Comparison of ENCODE assay signal across 24 mouse cellular contexts in genomic region chr13:9457420-9458308, GRCm38 (mm10).
"Had no signal": no experiment of that assay in that cellular context is flagged by ENCODE, and none has a peak within 500 bp of the region (broad histone marks: within the 10 kb centered on the region; RNA-seq: fewer than 3 reads in every experiment).

No protein-coding gene starts in this region.

- H3K9ac ChIP-seq: heart, embryonic 12.5 days; hindbrain, embryonic 14.5 days; intestine, embryonic 15.5 days; limb, embryonic 12.5 days had no signal

- H3K4me2 ChIP-seq: heart, embryonic 12.5 days; hindbrain, embryonic 14.5 days; intestine, embryonic 15.5 days; limb, embryonic 12.5 days had no signal

- H3K4me3 ChIP-seq: gastrocnemius, adult 2 months; heart, embryonic 10.5 days; heart, embryonic 12.5 days; hindbrain, embryonic 10.5 days; intestine, embryonic 15.5 days; layer of hippocampus, adult 2 months; left cerebral cortex, adult 2 months; limb, embryonic 10.5 days; limb, embryonic 12.5 days had no signal

- H3K27me3 ChIP-seq: heart, embryonic 12.5 days; intestine, embryonic 15.5 days; limb, embryonic 12.5 days had no signal

- H3K9me3 ChIP-seq: heart, embryonic 10.5 days; heart, embryonic 12.5 days; hindbrain, embryonic 10.5 days; intestine, embryonic 15.5 days; limb, embryonic 10.5 days; limb, embryonic 12.5 days had no signal

- H3K4me1 ChIP-seq: hindbrain, embryonic 10.5 days; intestine, embryonic 15.5 days; limb, embryonic 10.5 days had no signal

- H3K27ac ChIP-seq: gastrocnemius, adult 2 months; heart, embryonic 10.5 days; hindbrain, embryonic 10.5 days; hindbrain, embryonic 14.5 days; intestine, embryonic 15.5 days; layer of hippocampus, adult 2 months; left cerebral cortex, adult 2 months; limb, embryonic 10.5 days; limb, embryonic 12.5 days had no signal

- ATAC-seq: hindbrain, embryonic 16.5 days; inflammation-experienced regulatory T-cells, adult 6 months; intestine, embryonic 15.5 days; intestine, postnatal 0 days had no signal

- H3K36me3 ChIP-seq: heart, embryonic 10.5 days; heart, embryonic 12.5 days; hindbrain, embryonic 10.5 days; intestine, embryonic 15.5 days; limb, embryonic 10.5 days; limb, embryonic 12.5 days had no signal

- DNase-seq: gastrocnemius, adult 2 months; gastrocnemius, postnatal 10 days; gastrocnemius, postnatal 25 days; heart, adult 18-20 months; heart, postnatal 10 days; heart, postnatal 4 days; kidney, adult 18-20 months; kidney, adult 8-10 months; kidney, postnatal 10 days; kidney, postnatal 25 days; kidney, postnatal 4 days; liver had no signal
